1 mouse cellular context compared by ENCODE assay signal in genomic region chr11:106134580-106135528, GRCm38 (mm10).
TF ChIP-seq lines count a peak whose summit lies in the region.

No protein-coding gene starts in this region.

TF ChIP-seq in MEL, 35 proteins besides CTCF, POLR2A, EP300 and RAD21 (continued from another document):
- TF ChIP-seq RCOR1 (IDR thresholded peaks at IDR 0.05; ENCODE audit: low read depth, low read length) (peak; percentile 97), KAT2A (conservative IDR thresholded peaks at IDR 0.05; ENCODE audit: low read depth, low read length) (peak; percentile 25; the same call in 1 of the 2 replicates), CHD1 (IDR thresholded peaks at IDR 0.05; ENCODE audit: low read depth, low read length) (no peak; the same call in 1 of the 2 replicates), E2F4 (IDR thresholded peaks at IDR 0.05; ENCODE audit: borderline replicate concordance, low read depth, low read length) (no peak; the same call in 1 of the 2 replicates), GATA1 (IDR thresholded peaks at IDR 0.05; ENCODE audit: low read depth, low read length) (peak; percentile 100), MXI1 (IDR thresholded peaks at IDR 0.05; ENCODE audit: low read depth, low read length) (peak; percentile 76)
